Mouse (Mus musculus): Measurements from ENCODE around the gene Cdkn2b.

DNA sequence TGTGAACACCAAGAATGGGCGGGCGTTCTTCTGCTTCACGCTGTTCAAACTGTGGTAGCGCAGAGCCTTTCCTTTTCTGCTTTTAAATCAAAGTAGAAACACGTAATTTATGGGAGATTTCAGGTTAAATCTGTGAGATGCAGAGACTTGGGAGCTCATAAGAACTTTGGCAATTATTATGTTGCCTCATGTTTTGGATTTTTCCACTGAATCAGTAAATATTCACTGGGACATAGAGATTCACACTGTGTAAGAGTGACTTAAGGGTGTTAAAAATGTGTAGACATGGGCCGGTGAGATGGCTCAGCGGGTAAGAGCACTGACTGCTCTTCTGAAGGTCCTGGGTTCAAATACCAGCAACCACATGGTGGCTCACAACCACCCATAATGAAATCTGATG is 25.2 kb downstream of the Cdkn2b start:
- TF ChIP-seq GATA1 (IDR thresholded peaks at IDR 0.05; ENCODE audit: borderline replicate concordance, low read length) (no peak), FLI1 (IDR thresholded peaks at IDR 0.05; ENCODE audit: low read length) (no peak)

Data from megakaryocyte, embryonic 14.5 days (primary cell).